ENCODE assay signal across 27 mouse cellular contexts in genomic region chr2:27156596-27156995, GRCm38 (mm10). TPM values are rescaled to one million over a fixed set of nuclear protein-coding genes. Genes with fewer than 3 reads are reported as not detected.
A peak's percentile ranks its signal among the peaks of the same experiment; 100 is the strongest.
DNase-seq lines count a peak whose midpoint lies in the region; ATAC-seq lines count a peak whose summit lies in the region.
"Had no signal": no experiment of that assay in that cellular context is flagged by ENCODE, and none has a peak within 500 bp of the region (broad histone marks: within the 10 kb centered on the region; RNA-seq: fewer than 3 reads in every experiment).

No protein-coding gene starts in this region.

- H3K4me3 ChIP-seq in midbrain, embryonic 14.5 days (replicated peaks; ENCODE audit: low read depth, low read length), result no peak overlapping the region
- H3K4me3 ChIP-seq in midbrain, embryonic 13.5 days (replicated peaks), result no peak overlapping the region
- H3K4me3 ChIP-seq: embryonic facial prominence, embryonic 13.5 days; embryonic facial prominence, embryonic 15.5 days; erythroblast, embryonic 14.5 days; forebrain, embryonic 10.5 days; forebrain, embryonic 12.5 days had no signal

- ATAC-seq in midbrain, embryonic 14.5 days (ENCODE audit: low FRiP score, low TSS enrichment), result no peak
- no peak for ATAC-seq in midbrain, embryonic 13.5 days
- ATAC-seq: activated CD4-positive, CD25-positive, alpha-beta regulatory T cell, adult 4 months; CD4-positive, CD25-positive, alpha-beta regulatory T cell, adult 4 months; forebrain, embryonic 14.5 days; forebrain, embryonic 16.5 days; Patski had no signal

- H3K27me3 ChIP-seq in midbrain, embryonic 14.5 days (ENCODE audit: control insufficient read depth, insufficient read depth, low read length), result no peaks in the 10 kb centered on the region
- H3K27me3 ChIP-seq in midbrain, embryonic 13.5 days, result no peaks in the 10 kb centered on the region
- H3K27me3 ChIP-seq: embryonic facial prominence, embryonic 13.5 days; embryonic facial prominence, embryonic 15.5 days; forebrain, embryonic 12.5 days had no signal

- H3K4me1 ChIP-seq in midbrain, embryonic 14.5 days (ENCODE audit: control insufficient read depth, insufficient read depth, low read length), result peaks cover 5% of the 10 kb centered on the region; the same call in 1 of the 2 replicates
- peaks cover 16% of the 10 kb centered on the region for H3K4me1 ChIP-seq in midbrain, embryonic 13.5 days (replicated peaks)
- H3K4me1 ChIP-seq: embryonic facial prominence, embryonic 13.5 days; embryonic facial prominence, embryonic 15.5 days had no signal

- WGBS in midbrain, embryonic 14.5 days, result 38% methylated on average over 6 of the region's 6 CpGs
- WGBS in midbrain, embryonic 13.5 days, result 48% methylated on average over 6 of the region's 6 CpGs

- no peaks in the 10 kb centered on the region for H3K36me3 ChIP-seq in midbrain, embryonic 14.5 days (ENCODE audit: control insufficient read depth, insufficient read depth, low read length)
- H3K36me3 ChIP-seq in midbrain, embryonic 13.5 days, result no peaks in the 10 kb centered on the region
- H3K36me3 ChIP-seq: embryonic facial prominence, embryonic 13.5 days; embryonic facial prominence, embryonic 15.5 days; forebrain, embryonic 10.5 days; forebrain, embryonic 12.5 days; G1E had no signal

- peak; percentile 69 to 72 for DNase-seq in adrenal gland, adult (ENCODE audit: inconsistent age in 2 of 2, low spot score in 1 of 2)
- DNase-seq in adrenal gland, postnatal 4 days (ENCODE audit: low spot score in 2 of 2), result no peak
- peak; percentile 42 for DNase-seq in adrenal gland, adult 8-10 months
- no peak for DNase-seq in adrenal gland, adult 18-20 months (ENCODE audit: low spot score in 2 of 2)
- DNase-seq in midbrain, embryonic 14.5 days, result peak; percentile 38
- DNase-seq: B cell, adult 2 months; cerebellum, adult 11 months; cerebellum, adult 18-20 months; cerebellum, adult 8-10 months; cerebellum, adult 9-11 months; cerebellum, postnatal 14 days; cerebellum, postnatal 36 days; embryo, embryonic 11 days had no signal

- no peak overlapping the region for H3K9ac ChIP-seq in midbrain, embryonic 14.5 days (replicated peaks; ENCODE audit: low read length)
- H3K9ac ChIP-seq in midbrain, embryonic 13.5 days (replicated peaks), result no peak overlapping the region
- H3K9ac ChIP-seq: embryonic facial prominence, embryonic 13.5 days; embryonic facial prominence, embryonic 15.5 days; forebrain, embryonic 12.5 days had no signal

- H3K27ac ChIP-seq in midbrain, embryonic 14.5 days (replicated peaks; ENCODE audit: low read depth, low read length), result no peak overlapping the region
- no peak overlapping the region for H3K27ac ChIP-seq in midbrain, embryonic 13.5 days
- H3K27ac ChIP-seq: embryonic facial prominence, embryonic 13.5 days; embryonic facial prominence, embryonic 15.5 days; forebrain, embryonic 10.5 days; forebrain, embryonic 12.5 days had no signal

- no peak overlapping the region for H3K4me2 ChIP-seq in midbrain, embryonic 14.5 days (ENCODE audit: low read length)
- no peak overlapping the region for H3K4me2 ChIP-seq in midbrain, embryonic 13.5 days (replicated peaks)
- H3K4me2 ChIP-seq: embryonic facial prominence, embryonic 13.5 days; embryonic facial prominence, embryonic 15.5 days; forebrain, embryonic 12.5 days had no signal

- H3K9me3 ChIP-seq in midbrain, embryonic 14.5 days (ENCODE audit: control insufficient read depth, low read length), result no peaks in the 10 kb centered on the region
- H3K9me3 ChIP-seq in midbrain, embryonic 13.5 days, result no peaks in the 10 kb centered on the region
- H3K9me3 ChIP-seq: embryonic facial prominence, embryonic 13.5 days; embryonic facial prominence, embryonic 15.5 days; forebrain, embryonic 10.5 days; forebrain, embryonic 12.5 days; G1E had no signal

RNA-seq across cellular contexts. Expression of gene Dbh, which starts 8.4 kb away (rescaled TPM):
- 100 to 1,000 TPM; 515 to 549 TPM for total RNA-seq in adrenal gland, postnatal 4 days (2021)
- 100 to 1,000 TPM; 394 to 536 (median 504) TPM for total RNA-seq in adrenal gland, adult 8-10 months (2022)
- 100 to 1,000 TPM; 311 to 388 TPM for total RNA-seq in adrenal gland, adult 18-20 months (2021)
- polyA plus RNA-seq in midbrain, embryonic 14.5 days (2014; fragmentation: Nextera tagmentation; extraction: Ambion mirVana), result 2.7 and 5.5 TPM in 2 replicates
- polyA plus RNA-seq in midbrain, embryonic 13.5 days (2015; fragmentation: Nextera tagmentation; extraction: Ambion mirVana), result 0.19 and 0.82 TPM in 2 replicates
- total RNA-seq: CH12.LX; common myeloid progenitor, adult 5-6 weeks had no signal
- polyA plus RNA-seq: activated CD4-positive, CD25-positive, alpha-beta regulatory T cell, adult 4 months; CD4-positive, CD25-positive, alpha-beta regulatory T cell, adult 4 months; erythroblast, embryonic 14.5 days; forebrain, embryonic 10.5 days; forebrain, embryonic 12.5 days; forebrain, embryonic 14.5 days; forebrain, embryonic 16.5 days; G1E; Patski had no signal

RNA-seq across cellular contexts. Expression of gene Fam163b, which starts 14.3 kb away (rescaled TPM):
- total RNA-seq in adrenal gland, postnatal 4 days (2021), result 1 to 10 TPM; 4.0 to 5.0 TPM
- total RNA-seq in adrenal gland, adult 8-10 months (2022), result 1 to 10 TPM; 2.5 to 4.4 (median 3.5) TPM
- 1 to 10 TPM; 2.4 to 2.9 TPM for total RNA-seq in adrenal gland, adult 18-20 months (2021)
- 2.8 and 4.2 TPM in 2 replicates for polyA plus RNA-seq in midbrain, embryonic 14.5 days (2014; fragmentation: Nextera tagmentation; extraction: Ambion mirVana)
- 0.68 and 1.1 TPM in 2 replicates for polyA plus RNA-seq in midbrain, embryonic 13.5 days (2015; fragmentation: Nextera tagmentation; extraction: Ambion mirVana)
- total RNA-seq: CH12.LX; common myeloid progenitor, adult 5-6 weeks had no signal
- polyA plus RNA-seq: activated CD4-positive, CD25-positive, alpha-beta regulatory T cell, adult 4 months; CD4-positive, CD25-positive, alpha-beta regulatory T cell, adult 4 months; erythroblast, embryonic 14.5 days; G1E; Patski had no signal

Comparison
In these comparisons a context has a peak if more than half of its experiments do, and no peak if none do; other contexts are left out.
1. DNase-seq: peak in adrenal gland, adult (2 of 2), adrenal gland, adult 8-10 months (single experiment) and midbrain, embryonic 14.5 days (single experiment); none in adrenal gland, postnatal 4 days (0 of 2) and adrenal gland, adult 18-20 months (0 of 2).